Mouse (Mus musculus): ENCODE data around the gene Olfr648. TPM values are rescaled to one million over a fixed set of nuclear protein-coding genes. Genes with fewer than 3 reads are reported as not detected.

Olfr648 gene
- total RNA-seq, 2 experiments from 2014 or later, result 0.26 to 0.27 TPM

DNA sequence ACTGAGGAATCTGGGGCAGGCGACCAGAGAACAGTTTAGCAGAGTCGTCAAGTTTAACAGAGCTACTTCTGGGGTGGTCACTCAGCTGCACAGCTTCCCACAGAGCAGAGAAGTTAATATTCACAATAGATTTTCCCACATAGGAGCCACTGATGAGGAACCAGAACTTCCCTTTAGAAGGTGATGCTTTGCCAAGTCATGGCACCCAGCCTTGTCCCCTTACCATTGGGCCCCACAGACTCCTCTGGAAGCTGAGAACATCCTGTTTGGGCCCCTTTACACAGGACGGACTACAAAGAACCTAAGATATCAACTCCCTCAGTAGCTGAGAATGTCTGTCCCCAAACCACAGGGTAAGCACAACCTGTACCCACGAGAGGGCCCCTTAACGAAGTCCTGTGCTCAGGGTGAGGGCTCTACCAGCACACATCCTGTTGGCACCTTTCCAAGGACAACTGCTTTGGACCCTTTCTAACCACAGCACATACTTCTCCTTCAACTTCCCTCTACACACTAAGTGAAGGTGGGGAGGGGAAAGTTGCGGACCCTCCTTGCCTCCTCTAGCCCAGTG is 13.5 kb downstream of the Olfr648 start:
- no peak overlapping the region for H3K4me3 ChIP-seq
- DNase-seq (ENCODE audit: extremely low spot score in 1 of 2, low spot score in 2 of 2), result no peak
- TF ChIP-seq CTCF (IDR thresholded peaks at IDR 0.05), result no peak
- intact Hi-C loops (cut with DNase I), result no loop called here
- no peak overlapping the region for H3K27ac ChIP-seq

DNA sequence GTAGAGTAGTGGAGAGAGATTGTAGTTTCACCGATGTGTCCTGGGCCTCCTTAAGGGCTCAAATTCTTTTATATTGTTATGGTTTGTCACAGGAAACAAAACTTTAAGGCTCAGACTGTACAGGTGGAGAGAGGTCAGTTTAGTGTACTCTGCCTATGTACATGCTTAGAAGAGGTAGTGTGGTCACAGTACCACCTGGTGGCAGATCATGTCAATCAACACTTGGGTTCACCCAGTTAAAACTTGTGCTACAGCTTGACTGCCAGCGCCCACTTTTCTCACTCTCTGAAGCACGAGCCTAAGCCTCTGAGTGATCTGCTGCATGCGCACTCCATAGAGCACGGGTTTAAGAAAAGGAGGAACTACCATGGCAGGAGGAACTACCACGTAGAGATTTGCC is 16.1 kb downstream of the Olfr648 start:
- TF ChIP-seq CTCF (IDR thresholded peaks at IDR 0.05), result no peak
- no peak for DNase-seq (ENCODE audit: extremely low spot score in 1 of 2, low spot score in 2 of 2)

GRCm38 (mm10) chr7:104150456-104150855 is 32.7 kb downstream of the Olfr648 start, which contains the start of gene Ubqlnl:
Gene Ubqlnl, minus strand, starts transcription at chr7:104150556.
- intact Hi-C loops (cut with DNase I), result no loop called here
- H3K27ac ChIP-seq, result no peak within 1 kb of the TSS
- TF ChIP-seq CTCF (IDR thresholded peaks at IDR 0.05), result no peak
- DNase-seq (ENCODE audit: extremely low spot score in 1 of 2, low spot score in 2 of 2), result no peak
- no peak within 1 kb of the TSS for H3K4me3 ChIP-seq

More for the DNA sequence above, 16.1 kb downstream of the Olfr648 start:
- intact Hi-C loops (cut with DNase I), result no loop called here
- Histone ChIP-seq H3K4me3 (no peak overlapping the region), H3K27ac (no peak overlapping the region)

GRCm38 (mm10) chr7:104143179-104143578 is 40.0 kb downstream of the Olfr648 start, which contains the start of gene Ubqln3:
Gene Ubqln3, minus strand, starts transcription at chr7:104143279.
- DNase-seq (ENCODE audit: extremely low spot score in 1 of 2, low spot score in 2 of 2), result no peak
- no peak within 1 kb of the TSS for H3K27ac ChIP-seq
- no peak for TF ChIP-seq CTCF (IDR thresholded peaks at IDR 0.05)
- intact Hi-C loops (cut with DNase I), result no loop called here
- no peak within 1 kb of the TSS for H3K4me3 ChIP-seq

DNA sequence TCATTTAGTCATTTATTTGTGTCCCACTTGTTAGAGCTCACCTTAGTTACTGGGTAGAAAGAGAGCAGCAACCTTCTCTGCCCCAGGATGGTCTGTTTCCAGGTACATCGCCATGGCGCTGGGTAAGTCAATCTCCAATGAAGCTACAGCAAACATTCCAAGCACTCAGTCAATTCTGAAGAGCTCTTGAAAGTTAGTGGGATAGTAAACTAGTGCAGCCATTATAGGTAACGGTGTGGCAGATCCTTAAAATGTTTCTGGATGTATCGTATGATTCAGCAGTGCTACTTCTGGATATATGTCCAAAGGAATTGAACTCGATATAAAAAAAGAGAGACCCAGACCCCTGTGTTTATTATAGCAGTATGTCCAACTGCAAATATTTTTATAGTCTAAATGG is 45.9 kb downstream of the Olfr648 start, which contains the start of gene Olfr643:
Gene Olfr643 (minus strand): TSS at position 101 of the 400 bp plus-strand sequence.
- no peak for DNase-seq (ENCODE audit: extremely low spot score in 1 of 2, low spot score in 2 of 2)
- Histone ChIP-seq H3K4me3 (no peak within 1 kb of the TSS), H3K27ac (no peak within 1 kb of the TSS)
- no peak for TF ChIP-seq CTCF (IDR thresholded peaks at IDR 0.05)
- intact Hi-C loops (cut with DNase I), result no loop called here

DNA sequence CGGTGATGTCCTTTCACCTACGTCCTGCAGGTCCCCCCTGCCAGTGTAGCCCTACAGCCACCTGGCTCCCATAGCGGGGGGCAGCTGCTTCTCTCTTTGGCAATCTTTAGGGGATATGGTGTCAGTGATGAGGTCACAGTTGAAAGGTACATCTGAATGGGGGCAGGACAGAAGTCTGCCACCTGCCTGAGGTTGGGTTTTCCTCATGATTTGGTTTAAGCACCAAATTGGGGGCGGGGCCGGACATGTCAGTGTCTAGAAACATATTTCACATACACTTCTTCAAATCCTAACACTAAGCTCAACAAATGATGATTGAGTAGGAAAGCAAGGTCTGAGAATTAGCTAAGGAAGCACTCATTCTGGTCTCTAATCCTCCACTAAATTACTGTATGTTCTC is 53.5 kb downstream of the Olfr648 start, which contains the start of gene Ubqln5:
Gene Ubqln5 (minus strand): TSS at position 101 of the 400 bp plus-strand sequence.
- TF ChIP-seq CTCF (IDR thresholded peaks at IDR 0.05), result no peak
- Histone ChIP-seq H3K27ac (no peak within 1 kb of the TSS), H3K4me3 (no peak within 1 kb of the TSS)
- intact Hi-C loops (cut with DNase I), result no loop called here
- DNase-seq (ENCODE audit: extremely low spot score in 1 of 2, low spot score in 2 of 2), result no peak

Other genes starting within 250 kb of the Olfr648 start
- not detected for gene Olfr632, start 249.0 kb downstream of the Olfr648 start, total RNA-seq (2021)
- not detected for gene Olfr633, start 239.0 kb downstream of the Olfr648 start, total RNA-seq (2021)
- gene Olfr635, start 212.2 kb downstream of the Olfr648 start, total RNA-seq (2021), result under 1 TPM; 0.05 to 0.09 TPM
- not detected for gene Olfr638, start 184.6 kb downstream of the Olfr648 start, total RNA-seq (2021)
- gene Olfr639, start 166.1 kb downstream of the Olfr648 start, total RNA-seq (2021), result under 1 TPM; 0.07 to 0.19 TPM
- not detected for gene Olfr640, start 157.8 kb downstream of the Olfr648 start, total RNA-seq (2021)
- not detected for gene Olfr641, start 147.9 kb downstream of the Olfr648 start, total RNA-seq (2021)
- gene Olfr642, start 130.7 kb downstream of the Olfr648 start, total RNA-seq (2021), result not detected
- gene 4930516K23Rik, start 121.9 kb downstream of the Olfr648 start, total RNA-seq (2021), result not detected
- not detected for gene Olfr644, start 111.5 kb downstream of the Olfr648 start, total RNA-seq (2021)
- gene Olfr645, start 97.9 kb downstream of the Olfr648 start, total RNA-seq (2021), result not detected
- not detected for gene Olfr646, start 78.5 kb downstream of the Olfr648 start, total RNA-seq (2021)
- gene Ubqln5, start 53.6 kb downstream of the Olfr648 start, total RNA-seq (2021), result not detected
- not detected for gene Olfr643, start 46.0 kb downstream of the Olfr648 start, total RNA-seq (2021)
- gene Ubqln3, start 40.1 kb downstream of the Olfr648 start, total RNA-seq (2021), result not detected
- not detected for gene Ubqlnl, start 32.8 kb downstream of the Olfr648 start, total RNA-seq (2021)
- gene Olfm5, start 18.6 kb downstream of the Olfr648 start, total RNA-seq (2021), result not detected
- gene Olfr649, start 12.6 kb upstream of the Olfr648 start, total RNA-seq (2021), result not detected
- under 1 TPM; 0.19 to 0.34 TPM for gene Trim6, start 35.4 kb upstream of the Olfr648 start, total RNA-seq (2021)
- 1 to 10 TPM; 1.0 to 1.3 TPM for gene Trim34a, start 61.1 kb upstream of the Olfr648 start, total RNA-seq (2021)
- gene Trim5, start 104.7 kb upstream of the Olfr648 start, total RNA-seq (2021), result under 1 TPM; 0.43 to 0.51 TPM
- 1 to 10 TPM; 2.2 to 3.2 TPM for gene Trim12a, start 132.1 kb upstream of the Olfr648 start, total RNA-seq (2021)
- gene Trim34b, start 146.1 kb upstream of the Olfr648 start, total RNA-seq (2021), result not detected
- gene Trim12c, start 170.0 kb upstream of the Olfr648 start, total RNA-seq (2021), result 1 to 10 TPM; 1.0 to 1.5 TPM
- not detected for gene Trim30b, start 186.5 kb upstream of the Olfr648 start, total RNA-seq (2021)
- gene Trim30c, start 217.4 kb upstream of the Olfr648 start, total RNA-seq (2021), result under 1 TPM in 1 of 2 experiments, not detected in 1; 0.19 TPM

Measured in left cerebral cortex, adult 2 months (tissue).